ENCODE assay signal across 12 mouse cellular contexts in genomic region chr13:15845806-15846205, GRCm38 (mm10).
DNase-seq lines count a peak whose midpoint lies in the region; ATAC-seq lines count a peak whose summit lies in the region.
"Had no signal": no experiment of that assay in that cellular context is flagged by ENCODE, and none has a peak within 500 bp of the region (broad histone marks: within the 10 kb centered on the region; RNA-seq: fewer than 3 reads in every experiment).

No protein-coding gene starts in this region.

- peak; percentile 57 for ATAC-seq in activated CD4-positive, CD25-positive, alpha-beta regulatory T cell, adult 4 months
- ATAC-seq in megakaryocyte, adult 5-6 weeks (ENCODE audit: poor library complexity, severe bottlenecking), result peak; percentile 36
- ATAC-seq: forebrain, embryonic 13.5 days had no signal

- peak; percentile 1 to 6 for DNase-seq in thymus, adult 18-20 months
- DNase-seq in thymus, postnatal 10 days (ENCODE audit: low spot score in 2 of 2), result no peak
- no peak for DNase-seq in heart, adult 18-20 months
- no peak for DNase-seq in cerebellum, adult 8-10 months
- no peak for DNase-seq in lung, postnatal 4 days
- DNase-seq: cerebellum, postnatal 14 days; gastrocnemius, postnatal 14 days; kidney, postnatal 14 days; lung, postnatal 10 days had no signal

Comparison
In these comparisons a context has a peak if more than half of its experiments do, and no peak if none do; other contexts are left out.
1. DNase-seq: peak in thymus, adult 18-20 months (2 of 2); none in thymus, postnatal 10 days (0 of 2), heart, adult 18-20 months (0 of 2), cerebellum, adult 8-10 months (single experiment) and lung, postnatal 4 days (0 of 2).